Mouse (Mus musculus): Measurements from ENCODE around the gene 2700049A03Rik. TPM values are rescaled to one million over a fixed set of nuclear protein-coding genes. Genes with fewer than 3 reads are reported as not detected.

2700049A03Rik gene
- polyA plus RNA-seq, 1 experiment: 0.03 TPM

GRCm38 (mm10) chr12:71164410-71164809, 27.8 kb downstream of the 2700049A03Rik start:
- Histone ChIP-seq H3K4me1 (peaks cover 5% of the 10 kb centered on the region), H3K36me3 (replicated peaks; ENCODE audit: low read length) (peaks cover 66% of the 10 kb centered on the region), H3K27me3 (replicated peaks) (no peaks in the 10 kb centered on the region), H3K4me3 (replicated peaks) (no peak overlapping the region), H3K9me3 (no peaks in the 10 kb centered on the region)
- TF ChIP-seq FLI1 (IDR thresholded peaks at IDR 0.05; ENCODE audit: low read length): no peak
- TF ChIP-seq GATA1 (IDR thresholded peaks at IDR 0.05; ENCODE audit: borderline replicate concordance, low read length): no peak; the same call in 2 of the 3 replicates

- H3K4me3 ChIP-seq (replicated peaks): no peak overlapping the region
- TF ChIP-seq GATA1 (IDR thresholded peaks at IDR 0.05; ENCODE audit: borderline replicate concordance, low read length): no peak
- no peak for TF ChIP-seq FLI1 (IDR thresholded peaks at IDR 0.05; ENCODE audit: low read length)
- H3K9me3 ChIP-seq: no peaks in the 10 kb centered on the region
- no peaks in the 10 kb centered on the region for H3K27me3 ChIP-seq (replicated peaks)
- H3K36me3 ChIP-seq (replicated peaks; ENCODE audit: low read length): peaks cover 65% of the 10 kb centered on the region
- no peaks in the 10 kb centered on the region for H3K4me1 ChIP-seq
These were observed 33.3 kb downstream of the 2700049A03Rik start for GRCm38 (mm10) chr12:71169911-71170310.

- TF ChIP-seq GATA1 (IDR thresholded peaks at IDR 0.05; ENCODE audit: borderline replicate concordance, low read length) (no peak), FLI1 (IDR thresholded peaks at IDR 0.05; ENCODE audit: low read length) (no peak)
- H3K36me3 ChIP-seq (replicated peaks; ENCODE audit: low read length): peaks cover 63% of the 10 kb centered on the region
- H3K4me1 ChIP-seq: peaks cover 11% of the 10 kb centered on the region
- H3K4me3 ChIP-seq (replicated peaks): no peak overlapping the region
- H3K9me3 ChIP-seq: no peaks in the 10 kb centered on the region
- no peaks in the 10 kb centered on the region for H3K27me3 ChIP-seq (replicated peaks)
These were observed 47.1 kb downstream of the 2700049A03Rik start for GRCm38 (mm10) chr12:71183736-71184135.

GRCm38 (mm10) chr12:71184396-71184795, 47.7 kb downstream of the 2700049A03Rik start:
- TF ChIP-seq FLI1 (IDR thresholded peaks at IDR 0.05; ENCODE audit: low read length): no peak
- TF ChIP-seq GATA1 (IDR thresholded peaks at IDR 0.05; ENCODE audit: borderline replicate concordance, low read length): no peak
- H3K36me3 ChIP-seq (replicated peaks; ENCODE audit: low read length): peaks cover 64% of the 10 kb centered on the region
- H3K27me3 ChIP-seq (replicated peaks): no peaks in the 10 kb centered on the region

GRCm38 (mm10) chr12:71192705-71193104, 56.1 kb downstream of the 2700049A03Rik start:
- Histone ChIP-seq H3K4me1 (no peaks in the 10 kb centered on the region), H3K36me3 (replicated peaks; ENCODE audit: low read length) (peaks cover 81% of the 10 kb centered on the region), H3K4me3 (replicated peaks) (no peak overlapping the region), H3K27me3 (replicated peaks) (no peaks in the 10 kb centered on the region), H3K9me3 (no peaks in the 10 kb centered on the region)
- TF ChIP-seq GATA1 (IDR thresholded peaks at IDR 0.05; ENCODE audit: borderline replicate concordance, low read length): no peak
- no peak for TF ChIP-seq FLI1 (IDR thresholded peaks at IDR 0.05; ENCODE audit: low read length)

More at GRCm38 (mm10) chr12:71184396-71184795, 47.7 kb downstream of the 2700049A03Rik start:
- H3K4me1 ChIP-seq: peaks cover 6% of the 10 kb centered on the region
- no peak overlapping the region for H3K4me3 ChIP-seq (replicated peaks)
- H3K9me3 ChIP-seq: no peaks in the 10 kb centered on the region

GRCm38 (mm10) chr12:71197671-71198070, 61.0 kb downstream of the 2700049A03Rik start:
- no peaks in the 10 kb centered on the region for H3K27me3 ChIP-seq (replicated peaks)
- H3K36me3 ChIP-seq (replicated peaks; ENCODE audit: low read length): peaks cover 58% of the 10 kb centered on the region
- H3K9me3 ChIP-seq: no peaks in the 10 kb centered on the region
- no peak overlapping the region for H3K4me3 ChIP-seq (replicated peaks)
- TF ChIP-seq GATA1 (IDR thresholded peaks at IDR 0.05; ENCODE audit: borderline replicate concordance, low read length) (no peak), FLI1 (IDR thresholded peaks at IDR 0.05; ENCODE audit: low read length) (no peak)
- H3K4me1 ChIP-seq: no peaks in the 10 kb centered on the region

GRCm38 (mm10) chr12:71201753-71202152, 65.1 kb downstream of the 2700049A03Rik start:
- H3K4me1 ChIP-seq: no peaks in the 10 kb centered on the region
- peaks cover 40% of the 10 kb centered on the region for H3K36me3 ChIP-seq (replicated peaks; ENCODE audit: low read length)
- H3K9me3 ChIP-seq: no peaks in the 10 kb centered on the region
- no peak overlapping the region for H3K4me3 ChIP-seq (replicated peaks)
- no peaks in the 10 kb centered on the region for H3K27me3 ChIP-seq (replicated peaks)
- TF ChIP-seq GATA1 (IDR thresholded peaks at IDR 0.05; ENCODE audit: borderline replicate concordance, low read length): no peak
- TF ChIP-seq FLI1 (IDR thresholded peaks at IDR 0.05; ENCODE audit: low read length): no peak

GRCm38 (mm10) chr12:71204303-71204702, 67.7 kb downstream of the 2700049A03Rik start:
- no peaks in the 10 kb centered on the region for H3K27me3 ChIP-seq (replicated peaks)
- H3K4me1 ChIP-seq: no peaks in the 10 kb centered on the region
- TF ChIP-seq FLI1 (IDR thresholded peaks at IDR 0.05; ENCODE audit: low read length) (no peak), GATA1 (IDR thresholded peaks at IDR 0.05; ENCODE audit: borderline replicate concordance, low read length) (no peak)
- peaks cover 37% of the 10 kb centered on the region for H3K36me3 ChIP-seq (replicated peaks; ENCODE audit: low read length)
- no peaks in the 10 kb centered on the region for H3K9me3 ChIP-seq
- no peak overlapping the region for H3K4me3 ChIP-seq (replicated peaks)

GRCm38 (mm10) chr12:71217191-71217590, 80.5 kb downstream of the 2700049A03Rik start:
- no peak for TF ChIP-seq FLI1 (IDR thresholded peaks at IDR 0.05; ENCODE audit: low read length)
- Histone ChIP-seq H3K36me3 (replicated peaks; ENCODE audit: low read length) (peaks cover 58% of the 10 kb centered on the region), H3K27me3 (replicated peaks) (no peaks in the 10 kb centered on the region), H3K9me3 (no peaks in the 10 kb centered on the region), H3K4me3 (replicated peaks) (no peak overlapping the region), H3K4me1 (no peaks in the 10 kb centered on the region)

GRCm38 (mm10) chr12:71217866-71218522, 81.3 kb downstream of the 2700049A03Rik start:
- no peaks in the 10 kb centered on the region for H3K4me1 ChIP-seq
- H3K36me3 ChIP-seq (replicated peaks; ENCODE audit: low read length): peaks cover 64% of the 10 kb centered on the region
- TF ChIP-seq GATA1 (IDR thresholded peaks at IDR 0.05; ENCODE audit: borderline replicate concordance, low read length): no peak
- no peak for TF ChIP-seq FLI1 (IDR thresholded peaks at IDR 0.05; ENCODE audit: low read length)
- no peaks in the 10 kb centered on the region for H3K9me3 ChIP-seq
- H3K27me3 ChIP-seq (replicated peaks): no peaks in the 10 kb centered on the region
- H3K4me3 ChIP-seq (replicated peaks): no peak overlapping the region

Data from megakaryocyte, embryonic 14.5 days (primary cell).